In genomic region chr8:70274350-70274749, GRCm38 (mm10) we compare ENCODE assay signal across 14 mouse cellular contexts.
DNase-seq lines count a peak whose midpoint lies in the region.
"Had no signal": no experiment of that assay in that cellular context is flagged by ENCODE, and none has a peak within 500 bp of the region (broad histone marks: within the 10 kb centered on the region; RNA-seq: fewer than 3 reads in every experiment).

No protein-coding gene starts in this region.

- DNase-seq in ES-CJ7 (ENCODE audit: low read depth, low spot score) (peak; percentile 94), R1 (ENCODE audit: low read depth, low spot score) (peak; percentile 96)
- no peak for DNase-seq in urinary bladder, postnatal 36 days (ENCODE audit: low spot score in 2 of 2)
- no peak for DNase-seq in embryo, embryonic 11 days
- no peak for DNase-seq in lung, adult 18-20 months
- DNase-seq: adrenal gland, adult 8-10 months; adrenal gland, postnatal 14 days; cerebellum, adult 11 months; cerebellum, adult 18-20 months; cerebellum, adult 8-10 months; cerebellum, adult 9-11 months; cerebellum, postnatal 14 days; cerebellum, postnatal 36 days; forebrain, postnatal 0 days had no signal

Comparison
In these comparisons a context has a peak if more than half of its experiments do, and no peak if none do; other contexts are left out.
1. DNase-seq: peak in ES-CJ7 (single experiment) and R1 (single experiment); none in urinary bladder, postnatal 36 days (0 of 2), embryo, embryonic 11 days (single experiment) and lung, adult 18-20 months (0 of 2).